Mouse (Mus musculus) megakaryocyte, embryonic 14.5 days (primary cell): ENCODE data around the gene Celsr2.

ENCODE experiments used
- FLI1 ChIP-seq: IDR thresholded peaks from 2 replicates; pipeline ENCODE4 v1.6.1; 2012; ENCODE audit warnings: low read length, inconsistent platforms, mixed read lengths
- GATA1 ChIP-seq: IDR thresholded peaks from 3 replicates; pipeline ENCODE4 v1.6.1; 2012; ENCODE audit warnings: mixed read lengths, low read length, inconsistent platforms, borderline replicate concordance

DNA sequence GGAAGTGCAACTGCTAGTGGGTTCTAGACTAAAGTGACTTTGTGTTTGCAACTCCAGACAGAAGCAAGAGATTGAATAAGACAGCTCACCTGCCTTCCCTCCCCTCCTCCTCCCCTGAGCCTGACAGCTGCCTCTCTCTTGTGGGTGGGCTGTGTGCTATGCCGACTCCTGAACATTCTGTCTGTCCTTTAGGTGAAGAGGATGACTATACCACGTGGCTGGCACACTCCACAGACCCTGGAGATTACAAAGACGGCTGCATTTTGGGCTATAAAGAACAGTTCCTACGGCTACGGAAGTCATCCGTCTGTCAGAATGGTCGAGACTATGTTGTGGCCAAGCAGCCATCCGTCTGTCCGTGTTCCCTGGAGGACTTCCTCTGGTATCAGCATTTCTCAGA is 67.0 kb downstream of the Celsr2 start:
- no peak for TF ChIP-seq FLI1
- no peak for TF ChIP-seq GATA1
